Mouse (Mus musculus): ENCODE results near the gene Ubl4b.

GRCm38 (mm10) chr3:107529182-107529581 lies 25.7 kb downstream of the Ubl4b start:
- TF ChIP-seq USF1 (IDR thresholded peaks at IDR 0.05; ENCODE audit: low read depth) = no peak
- TF ChIP-seq MAX (IDR thresholded peaks at IDR 0.05; ENCODE audit: low read depth) = no peak
- TF ChIP-seq POLR2A (IDR thresholded peaks at IDR 0.05; ENCODE audit: insufficient read length, low read depth) = no peak
- no peak for TF ChIP-seq TCF3 (IDR thresholded peaks at IDR 0.05; ENCODE audit: insufficient read length, low read depth)
- no peak for TF ChIP-seq TCF12 (IDR thresholded peaks at IDR 0.05; ENCODE audit: insufficient read depth, poor library complexity, severe bottlenecking)
- no peak for TF ChIP-seq CEBPB (IDR thresholded peaks at IDR 0.05; ENCODE audit: insufficient read depth, poor library complexity, severe bottlenecking)
- TF ChIP-seq MYOD1 (IDR thresholded peaks at IDR 0.05; ENCODE audit: control insufficient read depth in 1 of 3, insufficient read length in 2 of 3, low read depth in 2 of 3) = no peak

All from myocyte (in vitro differentiated cells).